24 mouse cellular contexts compared by ENCODE assay signal in genomic region chr4:58139764-58140556, GRCm38 (mm10).
"Had no signal": no experiment of that assay in that cellular context is flagged by ENCODE, and none has a peak within 500 bp of the region (broad histone marks: within the 10 kb centered on the region; RNA-seq: fewer than 3 reads in every experiment).

No protein-coding gene starts in this region.

- H3K4me3 ChIP-seq: heart, embryonic 13.5 days; heart, embryonic 15.5 days; hindbrain, embryonic 13.5 days; hindbrain, embryonic 15.5 days; kidney, embryonic 15.5 days; limb, embryonic 13.5 days; limb, embryonic 15.5 days had no signal

- DNase-seq: gastrocnemius, postnatal 14 days; gastrocnemius, postnatal 36 days; heart, adult 18-20 months; heart, postnatal 14 days; heart, postnatal 36 days; kidney, adult 11 months; kidney, adult 2 months; kidney, adult 9 months; kidney, postnatal 14 days; kidney, postnatal 36 days; layer of hippocampus, adult 9-11 months; layer of hippocampus, postnatal 36 days; left cerebral cortex, postnatal 4 days had no signal

- H3K27ac ChIP-seq: heart, embryonic 13.5 days; heart, embryonic 15.5 days; hindbrain, embryonic 13.5 days; hindbrain, embryonic 15.5 days; hindbrain, postnatal 0 days; kidney, embryonic 15.5 days; kidney, postnatal 0 days; limb, embryonic 13.5 days; limb, embryonic 15.5 days had no signal

- H3K27me3 ChIP-seq: heart, embryonic 13.5 days; heart, embryonic 15.5 days; hindbrain, embryonic 13.5 days; hindbrain, embryonic 15.5 days; kidney, embryonic 15.5 days; limb, embryonic 13.5 days; limb, embryonic 15.5 days had no signal

- H3K4me2 ChIP-seq: heart, embryonic 11.5 days; heart, embryonic 13.5 days; heart, embryonic 15.5 days; hindbrain, embryonic 13.5 days; hindbrain, embryonic 15.5 days; kidney, embryonic 15.5 days; limb, embryonic 13.5 days; limb, embryonic 15.5 days had no signal

- H3K36me3 ChIP-seq: heart, embryonic 13.5 days; heart, embryonic 15.5 days; hindbrain, embryonic 13.5 days; hindbrain, embryonic 15.5 days; kidney, embryonic 15.5 days; limb, embryonic 13.5 days; limb, embryonic 15.5 days had no signal

- H3K9ac ChIP-seq: heart, embryonic 13.5 days; heart, embryonic 15.5 days; hindbrain, embryonic 13.5 days; hindbrain, embryonic 15.5 days; kidney, embryonic 15.5 days; limb, embryonic 13.5 days; limb, embryonic 15.5 days had no signal

- H3K9me3 ChIP-seq: heart, embryonic 13.5 days; heart, embryonic 15.5 days; hindbrain, embryonic 13.5 days; hindbrain, embryonic 15.5 days; kidney, embryonic 15.5 days; limb, embryonic 13.5 days; limb, embryonic 15.5 days had no signal

- ATAC-seq: hindbrain, postnatal 0 days; intestine, embryonic 16.5 days had no signal

- H3K4me1 ChIP-seq: heart, embryonic 13.5 days; heart, embryonic 15.5 days; kidney, embryonic 15.5 days; limb, embryonic 13.5 days; limb, embryonic 15.5 days had no signal
